Mouse (Mus musculus) yolk sac, embryonic 10.5 days (tissue): Measurements from ENCODE around the gene 1700016D06Rik.
"Not testable (repeated sequence)": the region's sequence is repeated elsewhere in the genome, so short reads cannot be mapped to it uniquely, and the experiment has no call there.

ENCODE experiments used
- DNase-seq: peaks from one replicate; pipeline ENCODE4 v3.0.0-alpha.2; 2017; ENCODE audit warnings: low spot score

1700016D06Rik gene

DNA sequence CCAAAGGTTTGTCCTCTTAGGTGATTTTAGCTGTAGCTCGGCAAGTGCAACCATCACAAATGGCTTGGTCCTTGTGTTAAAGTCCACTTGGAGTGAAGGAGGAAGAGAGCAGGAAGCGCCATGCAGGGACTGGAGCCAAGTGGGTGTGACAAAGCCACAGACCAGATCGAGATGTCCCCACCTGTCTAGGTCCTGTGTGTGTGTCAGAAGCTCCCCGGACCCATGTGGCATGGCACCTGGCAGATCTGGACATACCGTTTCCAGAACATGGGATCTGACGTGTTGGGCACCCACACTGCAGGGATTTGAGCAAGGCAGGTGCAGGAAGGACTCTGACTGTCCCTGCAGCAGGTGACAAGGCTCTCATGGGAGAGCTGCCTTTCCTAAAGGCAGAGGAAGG is 565 bp upstream of the 1700016D06Rik start:
- DNase-seq: no peak

DNA sequence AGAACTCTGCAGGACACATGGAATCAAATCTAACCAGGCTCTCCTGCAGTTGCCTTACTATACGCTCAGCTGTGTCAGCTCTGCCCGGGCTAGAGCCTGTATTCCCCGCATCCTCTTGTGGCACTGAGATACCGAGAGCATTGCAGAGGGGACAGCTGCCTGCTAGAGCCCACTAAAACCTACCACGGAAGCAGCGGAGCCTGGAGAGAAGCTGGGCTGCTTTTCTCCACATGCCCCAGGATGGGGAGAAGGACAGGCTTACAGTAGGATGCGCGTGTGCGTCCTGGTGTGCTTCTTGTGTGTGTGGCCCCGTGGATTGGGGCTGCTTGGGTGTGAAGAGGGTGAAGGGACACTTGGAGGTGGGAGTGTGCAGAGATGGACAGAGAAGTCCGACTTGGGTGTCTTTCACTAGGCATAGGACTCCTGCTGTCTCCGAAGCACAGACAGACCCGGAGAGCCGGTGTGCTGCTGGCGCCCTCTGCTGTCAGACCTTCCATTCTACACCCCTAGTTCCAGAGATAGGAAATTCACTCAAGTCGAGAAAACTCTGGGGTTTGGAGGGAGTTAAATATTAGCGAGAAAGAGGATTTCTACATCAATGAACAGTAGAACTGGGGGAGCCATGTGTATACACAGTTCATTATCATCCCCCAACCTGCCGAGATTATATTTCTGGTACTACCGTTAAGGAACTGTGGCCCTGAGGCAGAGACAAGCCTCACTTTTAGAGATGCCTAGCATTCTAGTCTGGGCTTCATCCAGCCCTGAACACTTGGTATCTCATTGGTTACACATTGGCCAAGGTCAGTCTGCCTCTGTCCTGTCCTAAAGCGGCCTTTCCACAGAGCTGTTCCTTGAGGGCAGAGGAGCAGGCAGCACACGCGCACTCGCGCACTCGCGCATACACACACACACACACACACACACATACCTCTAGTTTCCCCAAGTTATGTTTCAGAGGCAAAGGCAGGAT is 517 bp downstream of the 1700016D06Rik start:
- DNase-seq: peak; percentile 75

DNA sequence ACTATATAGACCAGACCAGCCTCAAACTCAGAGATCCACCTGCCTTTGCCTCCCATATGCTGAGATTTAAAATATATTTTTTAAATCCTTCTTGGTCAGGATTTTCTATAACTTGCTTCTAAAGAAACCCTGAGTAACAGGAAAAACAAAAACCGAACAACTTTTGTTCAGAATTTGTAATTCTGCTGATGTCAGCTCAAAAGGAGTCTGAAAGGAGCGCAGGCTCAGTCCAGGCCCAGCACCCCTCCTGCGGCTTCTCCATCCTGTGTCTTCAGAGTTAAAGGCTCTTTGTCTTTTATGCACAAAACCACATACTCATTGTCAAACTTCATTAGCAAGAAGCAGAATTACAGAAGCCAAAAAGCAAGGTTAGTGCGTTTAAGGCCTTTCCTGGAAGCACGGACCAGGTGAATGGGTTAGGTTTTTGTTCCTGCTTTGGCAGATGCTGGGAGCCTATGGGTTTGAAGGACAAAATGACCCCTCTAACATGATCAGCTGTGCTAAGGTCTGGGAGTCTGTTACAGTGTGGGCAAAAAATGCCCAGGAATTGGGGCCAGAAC is 1.3 kb downstream of the 1700016D06Rik start:
- DNase-seq: no peak

DNA sequence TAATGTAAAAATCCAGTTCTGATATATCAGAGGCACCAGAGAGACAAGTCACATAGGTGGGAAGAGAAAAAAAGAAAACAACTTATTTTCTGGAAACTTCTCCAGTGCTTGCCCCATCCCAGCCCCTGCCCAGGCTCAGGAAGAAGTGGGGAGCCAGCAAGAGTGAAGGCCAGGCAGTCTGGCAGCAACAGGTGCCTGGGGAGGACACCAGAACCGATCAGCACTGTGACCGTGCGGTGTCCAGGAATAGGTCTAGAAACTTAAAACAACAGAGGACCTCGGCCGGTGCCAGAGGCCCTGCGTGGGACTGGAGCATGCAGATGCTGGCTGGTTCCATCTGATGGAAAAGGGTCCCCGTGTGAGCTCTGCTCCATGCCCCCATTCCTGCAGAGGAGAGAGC is 3.4 kb downstream of the 1700016D06Rik start:
- DNase-seq: no peak

DNA sequence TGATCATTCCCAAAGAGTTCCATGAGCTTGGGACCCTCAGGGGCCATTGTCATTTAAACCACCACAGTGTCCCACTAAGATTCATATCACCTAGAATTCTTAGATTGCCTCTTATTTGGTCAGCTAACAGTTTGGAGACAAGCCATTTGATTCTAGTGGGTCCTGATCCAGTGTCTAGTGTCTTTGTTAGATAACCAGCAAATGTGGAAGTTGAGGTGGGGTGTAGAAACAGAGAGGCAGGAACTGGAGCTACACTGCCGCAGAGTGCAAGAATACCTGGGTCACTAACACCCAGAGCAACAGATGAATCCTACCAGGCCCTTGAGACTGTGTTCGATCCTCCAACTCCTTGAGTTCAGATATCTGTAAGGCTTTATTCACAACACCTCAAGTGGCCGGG is 4.7 kb downstream of the 1700016D06Rik start:
- DNase-seq: no peak

DNA sequence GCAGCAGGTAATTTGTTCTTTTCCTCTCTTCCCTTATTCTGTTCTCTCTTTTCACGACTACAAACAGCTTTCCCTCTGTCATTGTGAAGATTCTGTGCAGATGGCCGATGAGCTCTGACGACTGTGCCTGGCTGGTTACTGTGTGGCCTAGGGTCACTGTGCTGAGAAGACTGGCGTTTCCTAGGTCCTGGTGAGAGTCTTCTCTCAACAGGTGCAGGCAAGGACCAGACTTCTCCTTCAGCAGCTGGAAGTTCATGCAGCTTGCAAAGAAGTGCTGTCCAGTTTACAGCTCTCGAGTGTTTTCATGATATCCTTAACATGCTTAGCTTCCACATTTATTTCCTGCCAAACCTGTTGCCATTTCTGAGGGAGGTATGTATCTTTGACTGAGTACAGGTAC is 6.9 kb downstream of the 1700016D06Rik start:
- DNase-seq: no peak

DNA sequence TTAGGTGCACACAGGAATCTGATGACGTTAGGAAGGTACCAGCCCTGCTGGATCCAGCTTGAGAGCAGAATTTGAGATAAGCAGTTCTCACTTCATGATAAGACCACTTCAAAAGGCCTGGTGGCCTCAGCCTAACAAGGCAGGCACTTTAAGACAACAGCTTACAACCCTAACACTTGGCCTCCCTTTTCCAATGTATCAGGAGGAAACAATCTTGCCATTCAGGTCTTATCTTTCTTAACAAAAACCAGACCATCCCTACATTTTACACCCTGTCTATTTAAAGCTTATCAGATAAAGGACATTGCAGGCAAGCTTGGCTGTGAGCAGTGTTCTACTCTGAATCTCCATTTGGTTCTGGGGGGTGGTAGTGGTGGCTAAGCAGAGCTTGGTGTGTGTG is 8.4 kb downstream of the 1700016D06Rik start:
- DNase-seq: no peak

DNA sequence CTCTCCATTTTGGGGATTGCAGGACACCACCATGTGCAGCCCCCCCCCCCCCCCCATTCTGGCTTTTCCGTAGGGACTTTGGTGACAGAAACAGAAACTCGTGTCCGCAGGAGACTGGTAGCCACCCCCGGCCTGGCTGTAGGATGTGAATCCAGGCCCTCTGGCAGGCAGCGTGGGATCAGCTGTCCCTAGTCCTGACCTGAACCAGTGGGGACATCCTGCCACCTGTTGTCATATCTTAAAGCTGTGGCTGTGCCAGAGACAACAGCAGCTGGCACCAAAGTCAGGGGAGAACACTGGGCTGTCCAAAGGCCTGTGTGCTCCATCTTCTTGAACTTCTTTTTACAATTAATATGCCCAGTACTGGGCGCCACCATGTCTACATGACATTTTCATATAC is 9.1 kb downstream of the 1700016D06Rik start:
- no peak for DNase-seq

DNA sequence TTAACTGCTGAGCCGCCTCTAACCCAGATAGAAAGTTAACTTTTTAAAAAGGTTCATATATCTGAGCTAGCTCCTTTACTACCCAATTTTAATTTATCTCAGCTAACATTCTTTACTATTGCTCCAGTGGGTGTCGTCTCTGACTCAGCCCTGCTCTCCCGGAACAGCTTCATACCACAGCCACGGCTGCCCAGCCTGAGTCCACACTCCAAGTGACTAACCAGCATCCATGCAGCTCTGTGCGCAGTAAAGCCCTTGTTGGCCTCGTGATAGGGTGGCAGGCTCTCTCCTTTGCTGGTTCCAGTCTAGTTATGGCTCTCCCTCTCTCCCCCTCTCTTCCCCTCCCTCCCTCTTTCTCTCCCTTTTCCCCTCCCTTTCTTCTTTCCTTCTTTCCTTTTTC is 9.6 kb downstream of the 1700016D06Rik start:
- DNase-seq: no peak

DNA sequence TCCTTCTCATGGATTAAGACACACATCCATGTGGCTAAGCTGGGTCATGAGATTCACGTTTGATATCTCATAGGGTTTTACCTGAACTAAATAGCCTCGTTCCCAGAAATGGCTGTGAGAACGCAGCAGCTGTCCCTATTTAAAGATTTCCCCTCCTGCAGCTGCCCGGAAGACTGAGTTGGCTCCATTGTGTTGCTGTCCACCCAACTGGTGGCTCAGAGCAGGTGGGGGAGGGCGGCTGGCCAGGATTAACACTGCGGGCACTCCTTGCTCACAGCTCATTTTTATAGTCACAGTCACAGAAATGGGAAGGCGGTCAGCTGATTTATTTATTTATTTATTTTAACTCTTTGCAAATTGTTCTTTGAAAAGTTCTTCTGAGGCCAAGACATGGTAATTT is 10.9 kb downstream of the 1700016D06Rik start:
- DNase-seq: no peak

DNA sequence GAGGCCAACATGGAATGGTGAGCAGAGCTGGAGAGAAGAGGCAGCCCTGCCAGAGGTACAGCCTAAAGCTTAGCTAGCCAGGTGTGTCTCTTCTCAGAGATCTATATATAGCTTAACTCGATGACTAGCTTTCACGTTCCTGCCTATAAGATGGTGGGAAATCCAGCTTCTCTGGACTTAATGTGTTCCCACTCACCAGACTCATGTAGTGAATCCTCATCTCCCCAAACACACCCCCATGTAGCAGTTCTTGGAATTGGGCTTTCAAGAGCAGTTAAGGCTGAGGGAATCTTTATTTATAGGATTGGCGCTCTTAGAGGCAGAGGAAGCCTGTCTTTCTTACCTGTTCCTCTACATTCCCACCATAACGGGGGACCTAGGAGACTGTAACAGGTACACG is 13.6 kb downstream of the 1700016D06Rik start:
- no peak for DNase-seq

DNA sequence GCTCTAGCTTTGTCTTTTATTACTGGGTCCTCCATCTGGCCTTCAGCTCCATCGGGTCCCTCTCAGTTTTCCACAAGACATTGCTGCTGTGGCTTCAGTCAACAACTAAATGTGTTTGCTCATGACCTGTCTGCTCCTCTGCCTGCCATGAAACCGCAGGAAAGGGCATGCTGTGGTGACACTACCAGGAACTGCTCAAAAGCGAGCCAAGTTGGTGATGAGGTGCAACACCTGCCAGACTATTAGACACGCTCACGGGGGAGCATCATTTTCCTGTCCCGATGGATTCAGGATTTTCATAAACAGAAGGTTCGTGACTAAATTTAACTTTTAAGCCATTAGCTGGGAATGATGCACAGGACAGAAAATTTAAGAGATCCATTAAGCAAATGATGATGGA is 16.3 kb downstream of the 1700016D06Rik start:
- no peak for DNase-seq

DNA sequence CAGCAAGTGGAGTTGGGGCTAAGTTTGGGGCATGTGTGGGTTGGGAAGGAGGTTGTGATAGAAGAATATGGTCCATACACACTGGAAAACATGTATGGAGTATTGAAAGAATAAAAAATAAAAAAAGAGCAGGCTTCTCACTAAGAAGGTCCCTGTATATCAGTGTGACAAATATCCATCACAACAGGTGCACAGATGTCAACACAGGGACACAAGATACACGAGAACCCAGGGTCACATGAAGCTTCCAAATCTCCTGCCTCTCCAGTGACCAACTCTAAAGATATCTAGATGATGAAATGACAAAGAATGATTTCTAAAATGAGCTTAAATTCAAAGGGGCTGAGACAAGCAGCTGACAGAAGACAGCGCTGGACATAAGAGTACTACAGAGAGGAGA is 32.6 kb downstream of the 1700016D06Rik start:
- DNase-seq: no peak

DNA sequence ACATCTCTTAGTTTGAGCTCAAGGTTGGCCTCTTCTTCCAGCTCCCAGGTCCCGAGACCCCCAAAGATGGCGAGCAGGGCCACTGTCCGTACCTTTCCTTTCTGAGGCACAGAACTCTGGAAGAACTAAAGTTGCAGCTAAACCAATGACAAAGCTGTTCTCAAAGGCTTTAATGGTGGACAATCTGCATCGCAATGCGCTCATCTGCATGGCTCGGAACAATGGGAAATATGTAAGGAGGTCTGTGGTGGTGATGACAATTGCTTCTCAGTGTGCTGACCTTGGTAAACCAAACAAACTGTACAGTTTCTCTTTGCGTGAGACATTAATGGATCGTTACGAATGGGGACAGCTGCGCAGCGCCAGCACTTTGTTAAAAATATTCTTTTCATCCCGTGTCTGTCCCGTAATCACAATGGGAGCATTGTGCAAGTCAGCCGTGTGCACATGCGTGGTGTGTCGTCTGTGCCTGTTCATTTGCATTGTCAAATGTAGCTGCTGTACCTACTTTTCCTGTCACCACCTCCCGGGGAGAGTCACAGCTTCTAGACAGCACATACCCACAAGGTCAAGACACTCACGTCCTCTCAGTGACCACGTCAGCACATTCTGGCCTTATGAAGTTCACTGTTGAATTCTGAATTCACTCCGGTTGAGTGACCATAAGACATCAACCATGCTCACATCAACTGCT is 34.7 kb downstream of the 1700016D06Rik start:
- DNase-seq: not testable (repeated sequence)

DNA sequence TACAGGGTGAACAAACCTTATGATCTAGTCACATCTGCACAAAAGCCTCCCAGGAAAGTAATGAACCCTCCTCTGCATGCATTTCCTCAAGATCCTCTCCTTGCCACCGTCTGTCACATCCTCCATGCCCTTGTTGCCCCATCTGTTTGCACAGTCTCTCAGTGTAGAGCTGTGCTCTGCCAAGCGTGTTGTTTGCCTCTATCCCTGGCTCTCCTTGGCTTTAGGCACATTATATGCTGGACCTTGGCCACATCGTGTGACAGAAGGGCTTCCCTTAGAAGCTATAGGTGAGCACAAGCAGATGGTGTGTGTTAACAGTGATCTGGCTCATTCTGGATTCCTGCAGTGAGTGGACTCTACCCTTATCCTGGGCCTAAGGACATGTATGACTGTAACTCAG is 38.9 kb downstream of the 1700016D06Rik start:
- no peak for DNase-seq

DNA sequence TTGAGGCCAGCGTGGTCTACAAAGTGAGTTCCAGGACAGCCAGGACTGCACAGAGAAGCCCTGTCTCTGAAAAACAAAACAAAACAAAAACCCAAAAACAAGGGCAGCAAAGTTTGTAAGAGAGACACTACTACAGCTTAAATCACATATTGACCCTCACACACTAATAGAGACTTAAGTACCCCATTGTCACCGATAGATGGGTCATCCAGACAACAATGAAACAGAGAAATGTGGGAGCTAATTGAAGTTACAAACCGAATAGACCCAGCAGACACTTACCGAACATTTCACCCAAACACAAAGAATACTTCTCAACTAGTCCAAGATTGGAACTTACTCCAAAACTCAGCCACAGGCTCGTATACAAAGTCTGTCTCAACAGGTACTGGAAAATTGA is 50.8 kb downstream of the 1700016D06Rik start:
- no peak for DNase-seq

DNA sequence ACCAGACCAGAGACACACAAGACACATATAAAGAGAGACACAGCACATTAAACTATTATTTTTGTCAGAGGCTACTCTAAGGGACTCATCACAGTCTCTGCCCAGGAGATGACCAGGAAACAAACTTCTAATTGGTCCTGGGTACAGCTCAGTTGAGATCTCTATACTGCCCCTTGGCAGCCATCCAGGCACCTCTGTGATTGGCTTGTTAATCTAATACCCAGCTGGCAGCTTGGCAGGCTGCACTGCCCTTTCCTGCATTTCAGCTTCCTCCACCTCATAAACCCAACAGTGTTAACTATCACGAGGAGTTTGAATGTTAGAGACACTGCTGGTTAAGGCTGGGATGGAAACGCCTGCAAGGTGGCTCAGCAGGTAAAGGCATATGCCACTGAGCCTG is 57.7 kb downstream of the 1700016D06Rik start:
- DNase-seq: no peak

DNA sequence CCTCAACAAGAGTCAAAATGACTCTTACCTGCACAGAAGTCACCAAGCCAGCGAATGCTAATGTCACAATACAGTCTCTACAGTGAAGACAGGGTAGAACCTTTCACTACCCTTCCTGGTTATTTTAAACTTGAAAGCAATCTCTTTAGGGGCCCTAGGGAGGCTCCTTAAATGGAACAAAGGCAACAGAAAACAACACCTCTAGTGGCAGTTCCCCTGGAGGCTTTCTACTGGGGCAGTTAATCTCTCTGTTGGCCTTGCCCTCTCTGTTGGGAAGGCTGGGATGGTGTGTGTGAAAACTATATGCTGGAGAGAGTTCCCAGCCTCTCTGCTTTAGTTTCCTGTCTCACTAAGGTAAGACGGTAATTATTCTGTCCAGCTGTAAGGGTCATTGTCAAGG is 60.3 kb downstream of the 1700016D06Rik start:
- no peak for DNase-seq

DNA sequence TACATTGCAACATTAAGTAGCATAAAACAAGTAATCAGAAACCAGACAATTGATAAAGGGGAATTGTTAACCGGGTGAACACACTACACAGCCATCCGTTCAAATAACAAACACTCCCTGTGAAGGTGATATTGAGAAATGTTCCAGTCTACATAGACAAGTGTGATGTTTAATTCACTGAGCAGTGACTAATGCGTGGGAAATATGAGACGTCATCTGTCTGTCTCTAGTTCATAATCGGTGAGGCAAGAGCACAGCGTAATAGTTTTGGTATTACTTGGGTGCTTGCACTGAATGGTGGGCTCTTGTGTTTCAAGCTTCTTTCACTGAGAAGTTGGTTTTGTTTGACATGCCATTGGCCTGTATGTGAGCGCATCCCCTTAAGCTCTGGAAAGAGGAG is 63.3 kb downstream of the 1700016D06Rik start:
- DNase-seq: no peak

DNA sequence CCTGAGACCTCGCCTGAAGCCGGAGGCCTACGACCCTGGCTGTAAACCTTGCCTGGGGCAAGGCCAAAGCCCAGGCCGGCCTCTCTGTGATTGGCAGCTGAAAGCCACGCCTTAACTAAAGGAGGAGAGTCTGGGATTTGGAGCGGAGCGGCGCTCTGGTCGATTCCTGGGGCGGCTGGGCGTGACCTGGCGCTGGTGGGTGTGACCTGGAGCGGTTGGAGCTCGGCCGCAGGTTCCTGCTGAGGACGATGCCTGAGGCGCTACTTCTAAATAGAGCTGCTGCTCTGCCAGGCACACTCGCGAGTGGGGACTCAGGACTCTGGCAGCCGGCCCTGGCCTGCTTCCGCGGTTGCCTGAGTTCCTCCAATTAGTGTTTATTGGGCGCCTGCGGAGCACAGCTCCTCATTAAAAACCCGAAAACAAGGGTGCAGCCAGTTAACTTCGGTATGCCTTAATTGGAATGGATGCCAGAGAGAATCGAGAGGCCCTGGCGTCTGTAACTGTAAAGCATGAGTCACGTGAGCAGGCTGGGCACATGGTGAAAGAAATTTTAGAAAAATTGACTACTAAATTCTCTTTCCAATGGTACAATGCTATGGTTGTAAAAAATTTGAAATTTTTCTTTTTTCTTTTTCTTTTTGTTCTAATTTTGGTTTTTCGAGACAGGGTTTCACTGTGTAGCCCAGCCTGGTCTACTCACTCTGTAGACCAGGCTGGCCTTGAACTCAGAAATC is 64.4 kb downstream of the 1700016D06Rik start:
- peak; percentile 92 for DNase-seq

DNA sequence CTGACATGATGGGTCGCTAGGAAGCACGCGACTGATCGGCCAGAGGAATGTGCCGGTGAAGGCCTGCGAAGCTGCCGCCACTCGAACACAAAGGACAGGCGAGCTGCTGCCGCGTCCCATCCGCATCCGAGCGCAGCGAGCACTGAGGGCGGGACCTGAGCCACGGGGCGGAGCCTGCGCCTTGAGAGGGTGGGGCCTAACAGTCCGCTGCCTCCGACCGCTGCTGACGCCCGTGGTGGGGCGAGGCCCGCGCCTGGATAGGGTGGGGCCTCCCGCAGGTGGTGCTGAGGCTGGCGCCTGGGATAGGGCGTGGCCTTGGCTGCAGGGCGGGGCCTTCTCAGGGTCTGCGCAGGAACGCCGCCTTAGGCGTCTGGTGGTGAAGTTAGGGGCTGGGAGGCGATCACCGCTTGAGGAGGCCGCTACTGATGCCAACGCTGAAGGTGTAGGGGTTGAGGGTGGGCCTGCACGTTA is 65.2 kb downstream of the 1700016D06Rik start, which contains the start of gene Ankrd10:
Ankrd10 (minus strand) TSS at position 147 of the 471 bp plus-strand sequence.
- DNase-seq: peak; percentile 97

DNA sequence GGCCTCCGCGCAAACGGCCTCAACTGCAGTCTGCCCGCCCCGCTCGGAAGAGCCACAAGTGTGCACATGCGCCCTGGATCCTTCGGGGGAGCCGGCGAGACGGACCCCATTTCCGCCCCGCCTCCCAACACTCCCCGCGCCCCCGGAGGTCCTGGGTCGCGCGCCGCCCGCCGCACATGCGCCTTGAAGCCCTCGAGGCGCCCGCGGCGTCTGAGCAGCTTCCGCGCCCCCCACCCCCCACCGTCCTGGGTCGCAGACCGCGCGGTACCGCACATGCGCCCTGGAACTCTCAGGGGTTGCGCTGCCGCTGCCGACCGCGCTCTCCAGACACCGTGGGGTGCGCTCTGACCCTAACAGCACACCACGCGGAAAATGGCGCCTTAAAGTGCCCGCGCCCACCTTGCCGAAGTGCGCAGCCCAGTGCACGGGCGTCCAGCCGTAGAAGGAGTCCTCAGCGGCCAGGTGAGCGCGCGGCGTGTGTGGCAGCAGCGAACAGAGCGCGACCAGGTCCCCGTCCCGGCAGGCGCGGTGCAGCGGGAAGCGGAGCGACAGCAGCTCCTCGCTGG is 65.8 kb downstream of the 1700016D06Rik start:
- peak; percentile 91 for DNase-seq
